Mouse (Mus musculus): Measurements from ENCODE around the gene Hhat.

Gene Hhat

GRCm38 (mm10) chr1:192489908-192490825, 280.9 kb downstream of the Hhat start:
- DNase-seq (ENCODE audit: low spot score): no peak

- DNase-seq (ENCODE audit: low spot score): no peak
These were observed 283.5 kb downstream of the Hhat start for GRCm38 (mm10) chr1:192487571-192487970.

DNA sequence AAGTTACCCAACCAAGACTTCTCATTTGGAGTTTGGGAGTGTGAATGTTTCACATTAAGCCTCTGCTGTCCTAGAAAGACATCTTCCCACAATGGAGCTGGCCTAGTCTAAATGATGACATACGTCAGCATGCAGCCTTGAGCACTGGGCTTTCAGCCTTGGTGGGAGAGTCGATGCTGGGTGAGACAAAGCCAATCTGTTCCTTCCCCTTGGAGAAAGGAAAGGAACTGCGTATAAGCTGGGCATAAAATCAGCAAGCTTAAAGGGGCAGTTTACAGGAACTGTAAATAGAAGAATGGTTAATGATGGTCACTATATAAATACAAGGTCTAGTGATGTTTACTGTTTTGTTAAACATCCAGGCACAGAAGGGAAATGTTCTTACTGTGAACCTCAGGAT, 286.0 kb downstream of the Hhat start:
- no peak for DNase-seq (ENCODE audit: low spot score)

- no peak for DNase-seq (ENCODE audit: low spot score)
These were observed 289.6 kb downstream of the Hhat start for GRCm38 (mm10) chr1:192481446-192481845.

- DNase-seq (ENCODE audit: low spot score): no peak
These were observed 290.8 kb downstream of the Hhat start for GRCm38 (mm10) chr1:192480072-192480784.

DNA sequence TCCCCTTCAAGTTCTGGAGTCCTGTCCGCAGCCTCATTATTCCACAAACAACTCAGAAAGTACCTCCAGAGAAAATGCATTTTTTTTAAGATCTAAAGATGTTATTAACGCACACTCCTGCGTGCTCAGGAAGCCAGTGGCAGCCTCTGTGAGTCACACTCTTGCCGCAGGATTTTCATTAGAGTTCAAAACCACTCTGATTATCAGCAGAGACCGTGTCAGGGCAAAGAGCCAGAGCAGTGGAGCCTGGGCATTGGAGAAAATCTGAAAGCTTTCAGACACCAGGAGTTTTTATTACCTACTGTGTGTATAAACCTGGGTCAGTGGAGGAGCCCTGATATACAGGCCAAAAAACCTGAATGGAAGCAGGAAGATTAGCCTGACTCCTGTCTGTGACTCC, 292.8 kb downstream of the Hhat start:
- no peak for DNase-seq (ENCODE audit: low spot score)

DNA sequence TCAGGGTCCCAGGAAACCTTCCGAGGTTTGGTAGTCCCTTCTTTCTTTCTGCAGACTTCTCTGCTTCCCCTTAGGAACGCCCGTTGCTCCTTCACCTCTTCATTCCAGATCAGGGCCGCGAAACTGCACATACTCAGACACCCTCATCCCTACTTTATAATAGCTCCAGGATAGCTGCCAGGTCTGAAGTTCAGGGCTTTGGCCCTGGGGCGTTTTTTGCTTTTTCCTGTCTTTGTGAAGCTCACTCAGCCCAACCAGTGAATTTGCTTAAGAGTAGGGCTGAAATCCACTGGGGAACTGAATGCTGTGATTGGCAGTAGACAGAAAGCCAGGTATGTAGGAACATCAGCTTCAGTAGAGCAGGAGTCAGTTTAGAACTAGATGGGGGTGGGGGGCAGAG, 293.5 kb downstream of the Hhat start:
- no peak for DNase-seq (ENCODE audit: low spot score)

GRCm38 (mm10) chr1:192476704-192477103, 294.3 kb downstream of the Hhat start:
- no peak for DNase-seq (ENCODE audit: low spot score)

DNA sequence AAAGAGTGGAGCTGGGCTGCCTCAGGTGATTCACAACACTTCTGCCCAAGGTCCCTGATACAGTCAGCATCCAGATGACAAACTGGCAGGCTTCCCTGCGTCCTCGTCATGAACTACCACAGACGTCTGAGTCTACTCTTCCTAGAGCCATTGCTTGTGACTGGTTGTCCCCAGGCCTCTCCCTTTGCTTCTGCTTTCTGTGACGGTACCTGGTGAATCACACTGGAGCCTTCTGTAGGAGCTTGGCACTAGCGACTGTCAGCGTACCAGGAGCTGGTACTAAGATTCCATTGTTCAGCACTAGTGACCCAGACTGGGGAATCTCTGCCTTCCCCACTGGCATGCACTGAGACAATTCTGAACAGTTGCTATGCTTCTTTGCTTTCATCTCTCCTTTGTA, 297.9 kb downstream of the Hhat start:
- no peak for DNase-seq (ENCODE audit: low spot score)

DNA sequence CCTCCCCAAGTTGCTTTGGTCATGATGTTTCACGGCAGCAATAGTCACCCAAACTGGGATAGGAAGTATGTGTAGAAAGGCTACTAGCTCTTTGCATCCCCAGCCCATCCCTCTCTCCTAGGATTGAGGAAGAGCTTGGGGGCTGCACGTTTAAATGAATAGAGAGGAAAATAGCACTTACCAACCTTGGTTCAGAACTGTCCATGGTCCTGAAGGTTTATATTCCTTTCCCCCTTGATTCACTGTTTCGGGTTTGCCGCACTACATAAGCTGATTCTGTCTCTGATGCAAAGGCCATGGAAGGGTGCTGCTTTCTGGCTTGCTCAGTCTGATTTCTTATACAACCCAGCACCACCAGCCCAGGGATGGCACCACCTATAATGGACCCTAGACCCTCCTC, 298.7 kb downstream of the Hhat start:
- no peak for DNase-seq (ENCODE audit: low spot score)

GRCm38 (mm10) chr1:192463732-192464131, 307.3 kb downstream of the Hhat start:
- no peak for DNase-seq (ENCODE audit: low spot score)

DNA sequence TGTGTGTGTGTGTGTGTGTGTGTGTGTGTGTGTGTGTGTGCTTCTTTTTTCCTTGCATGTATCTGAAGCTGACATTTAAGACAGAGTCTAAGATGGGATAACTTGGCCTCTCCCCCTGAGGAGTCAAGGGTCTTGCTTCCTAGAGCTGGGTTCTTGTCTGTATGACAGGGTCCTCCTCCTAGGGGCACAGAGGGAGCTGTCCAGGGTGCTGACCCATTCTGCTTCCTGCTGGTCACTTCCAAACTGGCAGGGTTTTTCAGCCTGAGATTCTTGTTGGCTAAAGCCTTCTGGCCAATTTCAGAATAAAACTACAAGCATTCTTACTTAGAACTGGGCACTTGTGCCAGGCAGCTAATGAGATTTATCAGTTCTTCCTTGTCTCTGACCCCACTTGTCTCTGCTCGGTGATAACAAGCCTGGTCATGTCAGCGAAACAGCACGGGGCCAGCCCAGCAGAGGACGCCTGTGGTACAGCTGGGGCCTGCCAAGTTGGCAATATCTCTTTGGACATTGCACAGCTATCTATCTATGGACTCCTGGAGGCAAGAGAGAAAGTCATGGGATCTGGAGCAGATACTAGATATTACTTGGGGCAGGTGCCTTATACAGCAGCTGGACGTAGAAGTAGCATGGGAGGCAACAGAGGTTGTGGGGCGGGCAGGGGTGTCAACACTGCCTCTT, 313.4 kb downstream of the Hhat start:
- DNase-seq (ENCODE audit: low spot score): peak; percentile 46

DNA sequence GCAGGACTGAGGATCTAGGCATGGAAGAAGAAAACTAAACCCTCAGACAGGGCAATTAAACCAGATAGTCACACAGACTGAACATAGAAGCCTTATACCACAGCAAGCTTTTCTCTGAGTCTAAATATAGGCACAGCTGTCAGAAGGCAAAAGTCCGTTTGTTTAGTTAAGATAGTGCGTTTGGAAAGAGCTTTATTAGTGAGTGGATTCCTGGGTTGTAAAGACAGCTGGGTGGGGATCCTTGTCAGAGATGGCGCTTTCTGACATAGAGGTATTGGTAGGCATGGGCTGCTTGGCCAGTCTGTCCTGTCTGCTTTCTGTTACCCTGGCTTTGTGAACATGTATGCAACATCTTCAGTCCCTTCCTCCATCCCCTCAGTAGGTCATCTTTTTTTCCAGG, 314.0 kb downstream of the Hhat start:
- no peak for DNase-seq (ENCODE audit: low spot score)

DNA sequence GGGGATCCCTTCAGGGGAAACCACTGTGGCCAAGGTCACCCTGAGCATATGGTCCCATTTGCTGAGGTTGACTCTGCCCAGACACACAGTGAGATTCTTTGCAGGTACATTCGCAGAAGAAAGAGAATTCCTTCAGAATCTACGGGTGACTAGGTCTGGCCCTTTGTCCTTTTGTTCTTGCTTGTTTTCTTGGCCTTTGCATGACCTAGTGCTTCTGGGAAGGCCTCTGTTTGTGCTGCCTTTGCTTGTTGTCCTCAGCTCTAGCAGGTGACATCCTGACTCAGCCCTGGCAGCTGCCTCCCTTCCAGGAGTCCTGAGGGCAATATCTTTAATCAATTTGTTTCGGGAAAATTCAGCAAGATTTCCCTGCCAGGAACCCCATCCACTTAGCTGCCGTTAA, 316.0 kb downstream of the Hhat start:
- no peak for DNase-seq (ENCODE audit: low spot score)

- DNase-seq (ENCODE audit: low spot score): no peak
These were observed 316.5 kb downstream of the Hhat start for GRCm38 (mm10) chr1:192454501-192454900.

GRCm38 (mm10) chr1:192451722-192452121, 319.3 kb downstream of the Hhat start:
- no peak for DNase-seq (ENCODE audit: low spot score)

DNA sequence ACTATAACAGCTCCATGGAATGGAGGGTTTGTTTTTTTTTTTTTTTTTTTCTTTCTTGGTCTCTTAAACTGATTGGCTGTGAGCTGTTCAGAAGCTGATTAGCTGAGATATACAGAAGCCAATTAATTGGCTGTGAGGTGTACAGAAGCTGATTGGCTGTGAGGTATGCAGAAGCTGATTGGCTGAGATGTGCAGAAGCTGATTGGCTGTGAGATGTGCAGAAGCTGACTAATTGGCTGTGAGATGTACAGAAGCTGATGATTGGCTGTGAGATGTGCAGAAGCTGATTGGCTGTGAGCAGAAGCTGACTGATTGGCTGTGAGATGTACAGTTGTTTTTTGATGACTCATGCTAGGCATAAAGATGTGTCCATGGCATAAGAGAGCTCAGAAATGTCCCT, 320.6 kb downstream of the Hhat start:
- DNase-seq (ENCODE audit: low spot score): no peak

DNA sequence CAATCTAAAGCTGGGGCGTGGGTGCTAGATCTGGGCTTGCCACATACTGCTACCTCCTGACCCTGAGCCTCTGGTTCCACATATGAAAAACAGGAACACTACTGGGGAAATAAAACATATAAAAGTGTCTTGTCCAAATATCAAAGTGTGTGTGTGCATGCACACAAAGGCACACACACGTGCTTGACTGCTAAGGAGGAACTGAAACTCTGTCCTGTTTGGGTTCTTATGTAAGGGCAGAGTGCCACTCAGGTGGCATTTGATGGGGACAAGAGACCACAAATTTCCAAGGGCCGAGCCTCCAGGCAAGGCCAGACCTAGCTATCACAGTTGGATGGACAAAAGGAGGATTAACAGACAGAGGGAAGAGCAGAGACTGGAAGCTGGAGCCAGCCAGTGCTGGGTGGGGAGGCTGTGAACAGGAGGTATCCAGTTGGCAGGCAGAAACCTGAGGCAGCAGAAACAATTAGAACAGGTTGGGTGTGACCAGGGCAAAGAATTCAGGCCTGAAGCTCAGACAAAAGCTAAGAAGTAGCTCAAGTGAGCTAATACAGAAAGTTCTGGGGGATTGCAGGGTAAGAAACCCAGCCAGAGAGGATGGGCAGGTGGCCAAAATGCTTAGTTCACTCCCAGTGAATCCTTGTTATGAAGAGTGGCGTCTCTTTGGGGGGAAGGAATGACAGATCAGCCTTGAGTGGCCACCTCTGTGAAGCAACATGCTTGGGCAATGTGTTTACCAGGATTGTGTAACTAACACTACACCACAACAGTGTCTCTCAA, 321.3 kb downstream of the Hhat start:
- DNase-seq (ENCODE audit: low spot score): no peak

GRCm38 (mm10) chr1:192448512-192448911, 322.5 kb downstream of the Hhat start:
- no peak for DNase-seq (ENCODE audit: low spot score)

DNA sequence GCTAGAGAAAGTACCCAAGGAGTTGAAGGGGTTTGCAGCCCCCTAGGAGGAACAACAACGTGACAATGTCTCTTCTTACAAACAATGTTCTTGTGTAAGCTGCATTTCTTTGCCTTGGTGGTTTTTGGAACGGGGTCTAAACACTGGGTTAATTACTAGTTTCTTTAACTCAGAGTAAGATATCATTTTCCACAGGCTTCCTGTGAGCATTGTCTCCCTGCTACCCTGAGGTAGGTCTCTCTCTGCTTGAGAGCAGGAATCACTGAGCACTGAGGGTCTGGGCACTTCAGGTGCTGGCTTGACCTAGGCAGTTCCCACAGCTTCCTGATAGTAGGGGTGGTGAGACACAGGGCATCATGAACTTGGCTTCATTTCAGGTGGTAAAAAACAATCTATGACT, 323.4 kb downstream of the Hhat start:
- no peak for DNase-seq (ENCODE audit: low spot score)
